Mouse (Mus musculus): ENCODE measurements around the gene Ifi205.
"Not testable (repeated sequence)": the region's sequence is repeated elsewhere in the genome, so short reads cannot be mapped to it uniquely, and the experiment has no call there.

Ifi205 gene

GRCm38 (mm10) chr1:174031698-174032097 lies at the start of gene Ifi205:
Ifi205 (minus strand) TSS chr1:174031810.
- no peak for DNase-seq

- no peak for DNase-seq
Observed at GRCm38 (mm10) chr1:174066305-174066704, 34.7 kb upstream of the Ifi205 start, which contains the start of gene Olfr430. Olfr430 (plus strand) TSS chr1:174066605.

GRCm38 (mm10) chr1:174055248-174055647 lies 23.6 kb upstream of the Ifi205 start:
- DNase-seq = no peak

- no peak for DNase-seq
Observed at GRCm38 (mm10) chr1:174052981-174053380, 21.4 kb upstream of the Ifi205 start.

GRCm38 (mm10) chr1:174051931-174052536 lies 20.4 kb upstream of the Ifi205 start:
- no peak for DNase-seq

- DNase-seq = no peak
Observed at GRCm38 (mm10) chr1:174051515-174051914, 19.9 kb upstream of the Ifi205 start.

GRCm38 (mm10) chr1:174050532-174050931 lies 18.9 kb upstream of the Ifi205 start:
- no peak for DNase-seq

GRCm38 (mm10) chr1:174049357-174049756 lies 17.7 kb upstream of the Ifi205 start:
- DNase-seq = not testable (repeated sequence)

- no peak for DNase-seq
Observed at GRCm38 (mm10) chr1:174048893-174049292, 17.3 kb upstream of the Ifi205 start, which contains the start of gene Olfr432. Olfr432 (plus strand) TSS chr1:174049205.

GRCm38 (mm10) chr1:174048227-174048626 lies 16.6 kb upstream of the Ifi205 start:
- DNase-seq = not testable (repeated sequence)

GRCm38 (mm10) chr1:174044431-174044830 lies 12.8 kb upstream of the Ifi205 start:
- DNase-seq = no peak

- DNase-seq = not testable (repeated sequence)
Observed at GRCm38 (mm10) chr1:174042091-174042884, 10.7 kb upstream of the Ifi205 start.

- peak; percentile 16 for DNase-seq
Observed at GRCm38 (mm10) chr1:174040523-174041177, 9.0 kb upstream of the Ifi205 start, which contains the start of gene Olfr433. Olfr433 (plus strand) TSS chr1:174040705.

- DNase-seq = no peak
Observed at GRCm38 (mm10) chr1:174038480-174038879, 6.9 kb upstream of the Ifi205 start.

GRCm38 (mm10) chr1:174035841-174036240 lies 4.2 kb upstream of the Ifi205 start:
- no peak for DNase-seq

- DNase-seq = not testable (repeated sequence)
Observed at GRCm38 (mm10) chr1:174007050-174007449, 24.6 kb downstream of the Ifi205 start.

- not testable (repeated sequence) for DNase-seq
Observed at GRCm38 (mm10) chr1:174004352-174005109, 27.1 kb downstream of the Ifi205 start.

GRCm38 (mm10) chr1:173995003-173995402 lies 36.6 kb downstream of the Ifi205 start:
- no peak for DNase-seq

- not testable (repeated sequence) for DNase-seq
Observed at GRCm38 (mm10) chr1:173982694-173983305, 48.8 kb downstream of the Ifi205 start, which contains the start of gene Ifi202b. Ifi202b (minus strand) TSS chr1:173982744.

GRCm38 (mm10) chr1:173981038-173981437 lies 50.6 kb downstream of the Ifi205 start:
- not testable (repeated sequence) for DNase-seq

GRCm38 (mm10) chr1:173977622-173978021 lies 54.0 kb downstream of the Ifi205 start:
- no peak for DNase-seq

GRCm38 (mm10) chr1:173973111-173973510 lies 58.5 kb downstream of the Ifi205 start:
- no peak for DNase-seq

Data from kidney, adult 18-20 months (tissue).